Mouse (Mus musculus): ENCODE data around the gene Bsph1.
"Not testable (repeated sequence)": the region's sequence is repeated elsewhere in the genome, so short reads cannot be mapped to it uniquely, and the experiment has no call there.

Gene Bsph1

DNA sequence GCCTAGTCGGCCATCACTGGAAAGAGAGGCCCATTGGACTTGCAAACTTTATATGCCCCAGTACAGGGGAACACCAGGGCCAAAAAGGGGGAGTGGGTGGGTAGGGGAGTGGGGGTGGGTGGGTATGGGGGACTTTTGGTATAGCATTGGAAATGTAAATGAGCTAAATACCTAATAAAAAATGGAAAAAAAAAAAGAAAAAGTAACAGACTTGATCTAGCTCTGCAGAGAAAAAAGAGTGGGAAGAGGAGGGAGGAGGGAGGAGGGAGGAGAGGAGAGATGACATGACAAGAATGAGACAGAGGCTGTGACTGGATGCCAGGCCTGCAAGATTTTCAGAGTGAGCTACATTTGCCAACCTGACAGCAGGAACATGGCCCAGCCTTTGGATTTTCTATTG lies at the start of gene Bsph1:
Gene Bsph1 (plus strand): TSS at position 301 of the 400 bp plus-strand sequence.
- not testable (repeated sequence) for DNase-seq

DNA sequence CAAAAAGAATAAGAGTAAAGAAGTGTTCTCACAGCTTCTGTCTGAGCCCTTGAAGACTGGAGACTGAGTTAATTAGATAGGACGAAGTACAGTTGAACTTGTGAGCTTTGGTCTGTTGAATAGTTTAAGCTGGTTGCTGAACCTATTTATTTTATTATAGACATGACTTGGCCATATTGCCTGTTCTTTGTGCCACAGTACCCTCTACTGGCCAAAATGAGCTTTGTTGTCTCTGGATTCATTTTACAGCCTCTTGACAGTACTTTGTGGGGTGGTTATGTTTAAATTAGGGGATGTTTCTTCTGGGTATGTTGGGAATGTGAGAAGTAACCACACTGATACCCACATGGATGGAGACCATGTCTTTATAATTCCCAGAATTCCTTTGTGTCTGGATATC lies 60.9 kb downstream of the Bsph1 start:
- no peak for DNase-seq

All from kidney, adult 11 months (tissue).